Mouse (Mus musculus): ENCODE measurements around the gene Rarg.

- TF ChIP-seq MAX (IDR thresholded peaks at IDR 0.05; ENCODE audit: low read length) (0 out of 2 replicates have a peak, but pooled peaks have one; percentile 14), CTCF (IDR thresholded peaks at IDR 0.05 in 2 of 3, conservative IDR thresholded peaks at IDR 0.05 in 1 of 3; ENCODE audit: control insufficient read depth in 1 of 3, insufficient read depth in 1 of 3, low read depth in 2 of 3, low read length in 3 of 3, poor library complexity in 1 of 3, severe bottlenecking in 1 of 3) (0 out of 6 replicates have a peak, but pooled peaks of 1 of the 3 experiments have one; percentile 2), E2F4 (IDR thresholded peaks at IDR 0.05; ENCODE audit: borderline replicate concordance, low read depth, low read length) (no peak), JUND (IDR thresholded peaks at IDR 0.05; ENCODE audit: low read depth, low read length) (0 out of 2 replicates have a peak, but pooled peaks have one; percentile 27), SIN3A (IDR thresholded peaks at IDR 0.05; ENCODE audit: low read length) (peak; percentile 71), UBTF (IDR thresholded peaks at IDR 0.05; ENCODE audit: borderline replicate concordance, insufficient read depth, low read depth, low read length) (no peak), HCFC1 (IDR thresholded peaks at IDR 0.05; ENCODE audit: low read depth, low read length) (no peak), KAT2A (conservative IDR thresholded peaks at IDR 0.05; ENCODE audit: low read depth, low read length) (no peak), POLR2A (IDR thresholded peaks at IDR 0.05; ENCODE audit: control insufficient read depth in 1 of 2, insufficient read depth in 1 of 2, low read depth in 1 of 2, low read length in 2 of 2, poor library complexity in 1 of 2) (peak; percentile 20 to 23; a peak in 1 of 4 replicates), TAL1 (IDR thresholded peaks at IDR 0.05; ENCODE audit: low read length) (peak; percentile 84), GATA1 (IDR thresholded peaks at IDR 0.05; ENCODE audit: low read depth, low read length) (peak; percentile 83), MAFK (IDR thresholded peaks at IDR 0.05; ENCODE audit: borderline replicate concordance, low read depth, low read length) (no peak)
Observed at GRCm38 (mm10) chr15:102231748-102232147, 25.6 kb downstream of the Rarg start, which contains the start of gene Itgb7.

Measured in MEL (cell line).